In the genomic region with DNA sequence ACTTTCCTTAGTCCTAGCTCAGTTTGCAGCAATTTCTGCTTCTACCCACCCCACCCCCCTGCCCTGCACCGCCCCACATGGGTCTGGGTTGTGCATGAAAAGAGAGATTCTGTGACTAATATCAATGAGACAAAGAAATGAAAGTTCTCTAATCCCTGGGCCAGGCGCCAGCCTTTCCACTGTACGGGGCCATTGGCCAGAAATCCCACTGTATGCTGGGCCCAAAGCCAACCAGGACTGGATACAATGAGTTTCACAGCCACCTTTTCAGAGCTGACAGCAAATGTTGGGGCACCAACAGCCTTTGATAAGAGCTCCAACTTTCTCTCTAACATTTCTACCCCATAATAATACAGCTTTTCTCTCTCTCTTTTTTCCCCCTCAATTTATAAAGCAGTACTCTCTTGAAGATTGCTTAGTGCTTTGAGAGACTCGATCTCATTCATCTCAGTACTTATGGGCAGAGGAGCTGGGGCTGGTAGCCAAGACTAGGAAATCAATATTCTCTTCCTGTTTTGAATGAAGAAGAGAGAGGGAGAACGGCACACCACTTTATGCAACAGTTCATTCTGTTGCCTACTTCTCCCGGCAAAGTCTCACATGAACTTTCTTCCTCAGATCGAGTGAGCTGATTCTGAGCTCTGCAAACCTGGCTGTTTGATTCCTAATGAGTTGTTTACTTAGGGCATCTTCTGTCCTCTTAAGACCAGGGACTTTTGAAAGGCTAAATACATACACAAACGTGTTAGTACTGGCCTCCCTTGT, we compare ENCODE assay signal across 7 mouse cellular contexts. TPM values are rescaled to one million over a fixed set of nuclear protein-coding genes. Genes with fewer than 3 reads are reported as not detected.
DNase-seq lines count a peak whose midpoint lies in the region; ATAC-seq lines count a peak whose summit lies in the region.

No protein-coding gene starts in this region.

- H3K27me3 ChIP-seq in embryonic facial prominence, embryonic 13.5 days, result no peaks in the 10 kb centered on the region
- no peaks in the 10 kb centered on the region for H3K27me3 ChIP-seq in kidney, embryonic 14.5 days (ENCODE audit: control insufficient read depth, insufficient read depth, low read length)
- no peaks in the 10 kb centered on the region for H3K27me3 ChIP-seq in limb, embryonic 11.5 days (ENCODE audit: control insufficient read depth, insufficient read depth, low read length)
- H3K27me3 ChIP-seq in neural tube, embryonic 14.5 days (ENCODE audit: control insufficient read depth, insufficient read depth, low read length), result no peaks in the 10 kb centered on the region

- H3K4me3 ChIP-seq in embryonic facial prominence, embryonic 13.5 days, result no peak overlapping the region
- no peak overlapping the region for H3K4me3 ChIP-seq in kidney, embryonic 14.5 days (ENCODE audit: low read length)
- no peak overlapping the region for H3K4me3 ChIP-seq in limb, embryonic 11.5 days (ENCODE audit: low read depth, low read length)
- H3K4me3 ChIP-seq in neural tube, embryonic 14.5 days (ENCODE audit: low read depth, low read length), result no peak overlapping the region

- peak; percentile 58 for DNase-seq in cerebellum, adult 11 months
- DNase-seq in heart, adult 9 months (ENCODE audit: low spot score in 2 of 2), result peak; percentile 34 to 61
- DNase-seq in limb, embryonic 11.5 days (ENCODE audit: low spot score), result no peak
- DNase-seq in thymus, postnatal 0 days (ENCODE audit: low spot score), result no peak

- H3K4me1 ChIP-seq in embryonic facial prominence, embryonic 13.5 days, result peaks cover 15% of the 10 kb centered on the region
- H3K4me1 ChIP-seq in kidney, embryonic 14.5 days (ENCODE audit: control insufficient read depth, insufficient read depth, low read length), result peaks cover 3% of the 10 kb centered on the region; the same call in 1 of the 2 replicates
- 0 out of 2 replicates have a peak, but pooled peaks cover 3% of the 10 kb centered on the region for H3K4me1 ChIP-seq in limb, embryonic 11.5 days (ENCODE audit: control insufficient read depth, insufficient read depth, low read length)
- 0 out of 2 replicates have a peak, but pooled peaks cover 3% of the 10 kb centered on the region for H3K4me1 ChIP-seq in neural tube, embryonic 14.5 days (ENCODE audit: control insufficient read depth, insufficient read depth, low read length)

- H3K27ac ChIP-seq in embryonic facial prominence, embryonic 13.5 days, result peak overlapping the region; percentile 87
- peak overlapping the region; percentile 59; the same call in 1 of the 2 replicates for H3K27ac ChIP-seq in kidney, embryonic 14.5 days (ENCODE audit: low read depth, low read length)
- H3K27ac ChIP-seq in limb, embryonic 11.5 days (replicated peaks; ENCODE audit: low read depth, low read length), result 0 out of 2 replicates have a peak overlapping the region, but pooled peaks have one; percentile 30
- H3K27ac ChIP-seq in neural tube, embryonic 14.5 days (ENCODE audit: low read depth, low read length), result peak overlapping the region; percentile 35

- peak; percentile 92 for ATAC-seq in embryonic facial prominence, embryonic 13.5 days (ENCODE audit: insufficient number of reproducible peaks, insufficient read depth, low FRiP score, low TSS enrichment, low read depth)
- ATAC-seq in kidney, embryonic 14.5 days (ENCODE audit: low FRiP score, low TSS enrichment), result peak; percentile 73; the same call in 1 of the 2 replicates
- ATAC-seq in limb, embryonic 11.5 days (ENCODE audit: insufficient number of reproducible peaks, low FRiP score, low TSS enrichment, low read depth), result peak; percentile 68; the same call in 1 of the 2 replicates
- peak; percentile 95 for ATAC-seq in neural tube, embryonic 14.5 days (ENCODE audit: low read depth)

- no peaks in the 10 kb centered on the region for H3K36me3 ChIP-seq in embryonic facial prominence, embryonic 13.5 days
- H3K36me3 ChIP-seq in kidney, embryonic 14.5 days (ENCODE audit: control insufficient read depth, insufficient read depth, low read length), result no peaks in the 10 kb centered on the region
- H3K36me3 ChIP-seq in limb, embryonic 11.5 days (ENCODE audit: control insufficient read depth, insufficient read depth, low read length), result no peaks in the 10 kb centered on the region
- H3K36me3 ChIP-seq in neural tube, embryonic 14.5 days (ENCODE audit: control insufficient read depth, insufficient read depth, low read length), result no peaks in the 10 kb centered on the region

- no peaks in the 10 kb centered on the region for H3K9me3 ChIP-seq in embryonic facial prominence, embryonic 13.5 days
- H3K9me3 ChIP-seq in kidney, embryonic 14.5 days (ENCODE audit: control insufficient read depth, low read length), result no peaks in the 10 kb centered on the region
- no peaks in the 10 kb centered on the region for H3K9me3 ChIP-seq in limb, embryonic 11.5 days (ENCODE audit: control insufficient read depth, low read length)
- H3K9me3 ChIP-seq in neural tube, embryonic 14.5 days (ENCODE audit: control insufficient read depth, low read length), result no peaks in the 10 kb centered on the region

- WGBS in embryonic facial prominence, embryonic 13.5 days, result 21% methylated on average over 8 of the region's 8 CpGs
- WGBS in kidney, embryonic 14.5 days, result 55% methylated on average over 8 of the region's 8 CpGs
- WGBS in limb, embryonic 11.5 days, result 60% methylated on average over 8 of the region's 8 CpGs
- 45% methylated on average over 8 of the region's 8 CpGs for WGBS in neural tube, embryonic 14.5 days

- peak overlapping the region; percentile 26 for H3K4me2 ChIP-seq in embryonic facial prominence, embryonic 13.5 days
- H3K4me2 ChIP-seq in kidney, embryonic 14.5 days (replicated peaks; ENCODE audit: low read depth, low read length), result no peak overlapping the region
- no peak overlapping the region for H3K4me2 ChIP-seq in limb, embryonic 11.5 days (ENCODE audit: low read depth, severe bottlenecking)
- H3K4me2 ChIP-seq in neural tube, embryonic 14.5 days (ENCODE audit: low read depth, low read length), result no peak overlapping the region

- no peak overlapping the region for H3K9ac ChIP-seq in embryonic facial prominence, embryonic 13.5 days
- H3K9ac ChIP-seq in kidney, embryonic 14.5 days (ENCODE audit: low read depth, low read length), result no peak overlapping the region
- H3K9ac ChIP-seq in limb, embryonic 11.5 days (ENCODE audit: low read length), result no peak overlapping the region
- H3K9ac ChIP-seq in neural tube, embryonic 14.5 days (replicated peaks; ENCODE audit: low read depth, low read length), result no peak overlapping the region

RNA-seq across cellular contexts. Expression of a gene that starts 9.2 kb away (rescaled TPM):
- 731 and 758 TPM in 2 replicates for polyA plus RNA-seq in embryonic facial prominence, embryonic 13.5 days (2015; fragmentation: Nextera tagmentation; extraction: Ambion mirVana)
- polyA plus RNA-seq in kidney, embryonic 14.5 days (2014; fragmentation: Nextera tagmentation; extraction: Ambion mirVana), result 293 and 358 TPM in 2 replicates
- polyA plus RNA-seq in limb, embryonic 11.5 days (2014; fragmentation: Nextera tagmentation; extraction: Ambion mirVana), result 616 and 623 TPM in 2 replicates
- polyA plus RNA-seq in neural tube, embryonic 14.5 days (2014; fragmentation: Nextera tagmentation; extraction: Ambion mirVana), result 674 and 756 TPM in 2 replicates
- polyA plus RNA-seq in thymus, postnatal 0 days (2015; fragmentation: Nextera tagmentation; extraction: Ambion mirVana), result 69.8 and 79.9 TPM in 2 replicates

Comparison
In these comparisons a context has a peak if more than half of its experiments do, and no peak if none do; other contexts are left out.
1. DNase-seq: peak in cerebellum, adult 11 months (single experiment) and heart, adult 9 months (2 of 2); none in limb, embryonic 11.5 days (single experiment) and thymus, postnatal 0 days (single experiment).
2. H3K27ac ChIP-seq: peak in every context shown above with its lines; median percentile 87 in embryonic facial prominence, embryonic 13.5 days; 59 in kidney, embryonic 14.5 days; 35 in neural tube, embryonic 14.5 days; 30 in limb, embryonic 11.5 days.
3. Peak in every context shown above with its lines, with median percentiles within 50 percentile points of each other: ATAC-seq.